Mouse (Mus musculus): ENCODE results near the gene Macrod2.

The Macrod2 gene

DNA sequence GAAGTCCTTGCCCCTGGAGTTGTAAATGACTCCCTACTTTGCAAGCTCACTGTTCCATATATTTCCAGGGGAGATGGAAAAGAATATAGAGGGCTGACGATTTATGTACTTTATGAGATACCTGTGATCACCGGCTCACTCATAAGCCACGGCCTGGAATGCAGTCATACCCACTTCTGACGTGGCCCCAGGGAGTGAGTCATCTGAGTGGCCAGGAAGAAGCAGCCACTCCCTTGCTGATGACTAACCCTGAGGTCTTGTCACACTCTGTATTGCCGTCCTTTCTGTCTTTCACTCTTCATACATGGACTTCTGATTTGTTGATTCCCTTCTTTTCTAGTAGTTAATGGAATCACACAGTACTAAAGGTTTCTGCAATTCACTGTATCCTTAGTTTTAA, 395.3 kb downstream of the Macrod2 start:
- DNase-seq (ENCODE audit: inconsistent ontology term), result peak; percentile 70

DNA sequence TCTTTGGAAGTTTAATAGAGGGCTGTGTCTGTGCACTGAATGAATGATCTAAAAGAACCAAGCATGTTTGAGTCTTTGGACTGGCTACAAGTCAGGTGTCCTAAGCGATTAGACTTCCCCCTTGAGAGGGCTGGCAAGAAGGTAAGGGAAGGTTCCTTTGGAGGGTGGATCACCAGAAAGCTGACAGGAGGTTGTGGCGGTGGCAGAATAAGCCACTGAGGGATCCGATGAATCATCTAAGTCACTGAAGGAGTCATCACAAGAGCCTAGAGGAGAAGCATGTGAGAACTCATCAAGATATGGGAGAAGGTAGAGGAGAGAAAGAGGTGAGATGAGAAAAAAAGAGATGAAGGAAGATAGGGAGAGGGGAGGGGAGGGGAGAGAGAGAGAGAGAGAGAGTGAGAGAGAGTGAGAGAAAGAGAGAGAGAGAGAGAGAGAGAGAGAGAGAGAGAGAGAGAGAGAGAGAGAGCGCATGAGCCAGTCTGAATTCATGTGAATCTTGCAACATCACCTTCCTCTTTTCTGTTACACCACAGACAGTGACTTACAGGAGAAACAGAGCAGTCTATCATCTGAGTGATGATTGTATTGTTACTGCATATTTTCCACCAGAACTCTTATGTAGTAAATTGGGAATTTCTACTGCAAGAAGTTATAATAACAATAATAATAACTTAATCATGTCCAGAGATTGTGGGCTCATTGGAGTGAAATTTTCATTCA, 398.9 kb downstream of the Macrod2 start:
- no peak for DNase-seq (ENCODE audit: inconsistent ontology term)

DNA sequence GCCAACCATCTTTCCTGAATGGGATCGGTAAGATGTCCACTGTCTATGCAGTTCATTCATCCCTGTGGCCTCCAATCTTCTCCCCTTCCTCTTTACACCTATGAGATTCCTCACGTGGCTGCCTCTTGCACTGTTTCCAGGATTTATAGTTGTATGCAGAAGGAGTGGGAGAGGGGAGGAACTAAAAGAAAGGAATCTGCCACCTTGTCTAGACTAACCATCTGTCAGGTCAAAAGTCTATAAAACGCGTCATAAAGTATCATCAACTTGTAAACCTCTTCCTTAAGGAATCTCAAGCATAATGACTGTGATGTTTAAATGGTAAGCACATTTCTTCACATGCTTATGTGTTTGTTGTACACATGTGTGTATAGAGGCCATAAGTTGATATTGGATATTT, 416.6 kb downstream of the Macrod2 start:
- DNase-seq (ENCODE audit: inconsistent ontology term), result no peak

DNA sequence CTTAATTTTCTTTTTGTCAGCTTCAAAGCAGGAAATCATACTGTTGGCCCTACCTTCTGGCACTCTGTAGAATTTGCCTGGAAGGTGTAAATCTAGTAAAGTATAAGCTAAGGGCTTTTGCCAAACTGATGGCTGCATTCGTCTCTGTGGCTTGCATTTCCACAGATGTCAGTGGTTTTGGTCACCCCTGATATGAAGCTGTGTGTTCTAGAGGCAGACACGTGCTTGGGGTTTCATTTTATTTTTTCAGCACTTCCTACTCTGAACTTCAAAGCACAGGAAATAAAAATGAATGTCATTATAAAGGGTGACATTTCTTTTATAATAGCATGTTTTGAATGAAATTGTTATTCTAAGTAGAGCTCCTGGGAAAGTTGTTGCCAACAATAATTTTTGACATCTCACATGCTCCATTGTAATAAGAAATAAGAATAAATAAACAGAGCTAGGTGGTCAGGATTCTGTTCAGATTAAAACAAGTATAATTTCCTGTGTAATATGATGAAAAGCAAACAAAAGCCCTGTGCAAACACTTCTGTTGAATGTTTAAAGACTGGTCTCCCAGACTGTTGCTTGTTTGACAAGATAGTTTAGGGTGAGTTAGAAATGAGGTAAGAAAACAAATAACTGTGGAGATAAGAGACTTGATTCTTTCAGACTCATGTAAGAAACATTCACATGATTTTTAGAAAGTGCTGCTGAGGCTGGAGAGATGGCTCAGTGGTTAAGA, 424.4 kb downstream of the Macrod2 start:
- DNase-seq (ENCODE audit: inconsistent ontology term), result no peak

DNA sequence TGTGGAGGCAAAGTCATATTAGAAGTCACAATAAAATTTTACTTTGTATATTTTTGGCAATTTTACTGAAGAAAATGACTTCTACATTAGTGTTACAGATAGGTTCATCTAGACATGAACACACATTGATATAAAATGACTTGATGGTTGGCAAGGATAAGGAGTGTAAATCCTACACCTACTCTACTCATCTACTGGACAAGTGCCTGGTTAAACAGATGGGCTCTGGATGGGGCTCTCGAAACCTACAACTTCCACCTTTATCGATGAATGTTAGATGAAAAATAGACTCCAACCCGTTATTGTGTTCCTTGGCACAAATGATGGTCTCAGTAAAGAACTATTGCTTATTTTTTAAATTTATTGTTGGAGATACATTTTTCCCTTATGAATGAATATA, 427.3 kb downstream of the Macrod2 start:
- DNase-seq (ENCODE audit: inconsistent ontology term), result no peak

DNA sequence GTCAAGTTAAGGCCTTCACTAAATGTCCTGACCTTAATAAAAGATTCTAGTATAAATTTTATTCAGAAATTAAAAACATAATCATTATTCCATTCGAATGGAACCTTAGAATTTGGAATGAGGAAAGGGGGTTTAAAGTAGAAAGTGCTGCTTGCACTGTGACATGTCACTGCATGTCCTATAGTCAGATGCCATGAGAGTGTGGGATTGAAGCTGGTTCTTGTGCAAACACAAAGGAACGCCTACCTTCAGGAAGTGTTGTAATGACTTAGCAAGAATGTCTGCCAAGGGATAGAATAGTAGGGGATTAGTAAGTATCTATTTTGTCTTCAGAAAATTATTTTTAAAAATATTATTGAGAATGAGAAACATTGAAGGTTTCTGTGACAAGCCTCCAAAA, 431.1 kb downstream of the Macrod2 start:
- DNase-seq (ENCODE audit: inconsistent ontology term), result no peak

DNA sequence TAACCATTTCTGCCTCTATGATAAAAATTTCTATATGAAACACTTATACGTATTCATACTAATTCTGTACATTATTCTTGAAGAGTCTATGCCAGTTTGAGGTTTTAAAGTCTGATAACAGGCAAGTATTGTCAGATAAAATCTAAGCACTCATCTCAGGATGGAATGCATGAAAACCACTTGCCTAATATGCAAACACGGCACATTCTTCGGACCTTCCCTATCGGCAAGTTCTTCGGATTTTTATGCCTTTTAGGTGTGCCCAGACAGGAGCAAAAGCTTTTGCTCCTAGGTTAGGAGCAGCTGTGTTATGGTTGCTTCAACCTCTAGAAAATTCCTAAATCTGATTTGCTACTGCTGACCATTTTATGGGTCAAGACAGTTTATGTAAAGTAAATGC, 433.8 kb downstream of the Macrod2 start:
- DNase-seq (ENCODE audit: inconsistent ontology term), result no peak

DNA sequence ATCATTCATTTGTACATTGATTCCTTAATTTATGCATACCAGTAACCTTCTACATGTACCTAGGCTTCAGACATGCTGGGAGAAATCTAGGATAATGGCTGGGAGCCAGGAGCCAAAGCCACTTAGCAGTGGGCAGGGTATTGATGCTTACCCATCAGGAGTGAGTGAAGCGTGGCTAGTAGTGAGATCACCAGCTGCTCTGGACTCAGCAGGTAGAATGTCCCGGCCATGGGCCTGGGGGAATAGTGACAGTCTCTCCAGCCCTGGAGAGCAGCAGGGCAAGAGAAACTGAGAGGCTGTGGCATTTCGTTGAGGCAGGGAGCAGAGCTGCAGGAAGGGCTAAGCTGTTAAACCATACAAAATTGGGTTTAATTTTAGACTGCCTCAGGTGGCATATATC, 435.0 kb downstream of the Macrod2 start:
- no peak for DNase-seq (ENCODE audit: inconsistent ontology term)

DNA sequence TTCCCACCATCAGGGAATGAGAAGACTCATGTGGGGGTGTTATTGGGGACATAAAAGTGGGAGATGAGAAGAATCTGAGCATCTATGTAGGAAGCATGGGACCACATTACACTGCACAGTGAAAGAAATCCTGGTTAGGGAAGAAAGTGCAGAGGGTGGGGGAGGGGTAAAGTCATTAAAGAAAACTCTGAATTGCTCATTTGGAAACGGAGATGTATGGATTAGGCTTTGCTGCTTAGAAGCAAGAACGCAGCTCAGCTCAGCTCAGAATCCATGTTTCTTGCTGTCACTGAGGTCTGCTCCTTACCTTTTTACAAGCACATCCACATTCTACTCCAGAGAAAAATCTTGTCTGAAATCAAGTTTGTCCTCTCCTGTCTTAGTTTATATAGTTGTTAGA, 444.3 kb downstream of the Macrod2 start:
- no peak for DNase-seq (ENCODE audit: inconsistent ontology term)

DNA sequence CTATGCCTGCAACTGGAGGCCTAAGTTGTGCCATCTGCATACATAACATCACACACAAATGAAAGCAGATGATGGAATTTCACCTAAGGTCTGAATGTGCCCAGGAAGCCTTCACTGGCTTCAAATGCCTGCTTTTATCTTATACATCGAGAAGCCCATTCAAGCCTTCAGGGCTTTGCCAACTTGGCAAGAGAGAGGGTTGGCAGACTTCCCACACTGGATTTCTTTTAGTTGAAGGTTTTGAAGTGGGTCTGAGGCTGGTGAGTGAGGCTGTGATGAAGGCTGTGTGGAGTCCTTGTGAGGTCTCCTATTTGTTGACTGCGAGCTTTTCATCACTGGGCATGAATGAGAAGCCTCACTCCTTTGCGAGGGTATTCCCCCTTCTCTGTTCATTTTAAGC, 444.8 kb downstream of the Macrod2 start:
- peak; percentile 66 for DNase-seq (ENCODE audit: inconsistent ontology term)

DNA sequence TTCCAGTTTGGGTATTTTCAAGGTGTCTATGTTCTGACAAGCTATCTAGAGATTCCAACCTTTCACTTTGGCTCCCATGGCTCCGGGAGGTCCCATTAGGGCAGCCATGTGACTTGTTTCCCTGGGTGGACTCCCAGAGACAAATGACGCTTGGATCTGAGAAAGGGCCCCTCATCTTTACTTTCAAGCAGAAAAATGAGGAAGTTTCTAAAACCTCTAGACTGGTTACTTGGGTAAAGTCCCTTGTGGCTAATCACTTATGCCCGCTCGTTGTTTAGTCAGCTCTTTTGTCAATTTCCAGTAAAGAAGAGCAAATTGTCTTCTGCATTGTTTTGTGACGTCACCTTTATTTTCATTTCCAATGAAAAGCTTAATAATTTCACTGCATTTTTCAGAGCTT, 448.9 kb downstream of the Macrod2 start:
- DNase-seq (ENCODE audit: inconsistent ontology term), result no peak

DNA sequence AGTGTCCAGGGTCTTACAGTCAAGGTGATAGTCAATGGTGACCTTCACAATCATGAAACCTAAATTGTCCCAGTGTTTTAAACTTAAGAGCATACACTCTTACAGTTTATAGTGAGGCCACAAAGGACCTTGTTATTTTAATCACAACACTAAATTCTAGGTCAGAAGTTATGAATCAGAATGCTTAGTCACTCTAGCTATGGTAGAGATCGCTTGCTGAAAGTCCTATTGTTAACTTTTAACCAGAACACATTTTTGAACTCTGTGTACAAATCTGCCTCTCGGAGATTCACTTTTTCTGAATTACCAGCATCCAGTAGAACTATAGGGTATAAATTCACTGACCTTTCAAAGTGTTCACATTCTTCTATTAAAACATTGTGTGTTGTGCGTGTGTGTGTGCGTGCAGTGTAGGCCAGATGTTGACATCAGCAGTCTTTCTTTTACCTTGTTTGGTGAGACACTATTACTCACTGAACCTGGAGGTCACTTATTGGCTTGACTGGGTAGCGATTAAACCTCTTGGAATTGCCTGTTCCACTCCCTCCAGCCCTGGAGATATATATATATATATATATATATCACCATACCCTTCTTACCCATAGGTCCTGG, 452.8 kb downstream of the Macrod2 start:
- DNase-seq (ENCODE audit: inconsistent ontology term), result peak; percentile 7

DNA sequence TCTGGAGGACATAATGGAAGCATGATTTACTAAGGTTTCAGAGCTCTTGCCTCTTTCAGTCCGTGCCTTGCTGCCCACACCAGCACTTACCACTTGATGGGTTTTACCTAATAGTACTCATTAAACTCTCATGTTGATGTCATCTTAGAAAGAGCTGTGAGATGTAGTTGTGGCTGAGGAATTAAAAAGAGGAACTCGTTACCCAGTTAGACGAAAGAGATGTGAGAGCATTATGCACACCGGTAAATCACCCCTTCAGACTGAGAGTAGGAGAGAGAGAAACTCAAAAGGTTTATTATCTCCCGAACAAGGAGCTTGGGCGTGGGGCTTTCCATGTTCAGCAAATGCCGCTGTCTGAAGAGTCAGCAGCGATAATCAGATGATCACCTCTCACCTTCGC, 458.4 kb downstream of the Macrod2 start:
- DNase-seq (ENCODE audit: inconsistent ontology term), result no peak

DNA sequence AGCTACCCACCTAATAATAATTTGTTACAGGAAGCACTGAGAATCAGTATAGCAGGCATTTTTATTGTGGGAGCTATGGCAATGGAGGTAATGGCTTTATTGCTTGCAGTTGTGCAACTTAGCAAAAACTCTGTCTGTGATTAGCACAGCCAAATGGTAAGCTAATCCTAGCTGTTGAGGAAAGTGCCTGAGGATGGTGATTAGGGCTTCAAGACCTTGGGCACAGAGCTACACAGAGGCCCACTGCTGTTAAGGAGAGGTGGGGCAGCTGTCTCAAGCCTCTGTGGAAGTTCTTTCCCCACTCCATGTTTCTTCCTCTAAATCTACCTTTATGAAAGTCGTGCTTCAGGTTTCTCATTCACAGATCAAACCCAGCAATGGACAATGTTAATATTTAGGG, 466.2 kb downstream of the Macrod2 start:
- no peak for DNase-seq (ENCODE audit: inconsistent ontology term)

DNA sequence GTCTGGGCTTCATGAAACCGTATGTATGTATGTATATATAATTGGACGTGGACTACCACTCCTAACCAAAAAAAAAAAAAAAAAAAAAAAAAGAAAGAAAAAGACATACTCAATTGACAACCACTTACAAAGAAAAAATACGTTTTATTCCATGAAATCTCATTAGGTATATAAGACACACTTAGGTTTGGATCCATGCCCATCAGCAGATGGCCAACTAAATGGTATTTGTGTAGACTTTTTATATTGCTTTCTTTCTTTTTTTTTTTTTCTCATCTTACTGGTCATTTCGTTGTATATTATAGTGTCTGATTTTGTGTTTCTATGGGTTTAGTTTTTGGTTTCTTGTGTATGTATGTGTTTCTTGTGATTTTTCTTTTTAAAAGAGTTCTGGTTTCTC, 467.6 kb downstream of the Macrod2 start:
- no peak for DNase-seq (ENCODE audit: inconsistent ontology term)

DNA sequence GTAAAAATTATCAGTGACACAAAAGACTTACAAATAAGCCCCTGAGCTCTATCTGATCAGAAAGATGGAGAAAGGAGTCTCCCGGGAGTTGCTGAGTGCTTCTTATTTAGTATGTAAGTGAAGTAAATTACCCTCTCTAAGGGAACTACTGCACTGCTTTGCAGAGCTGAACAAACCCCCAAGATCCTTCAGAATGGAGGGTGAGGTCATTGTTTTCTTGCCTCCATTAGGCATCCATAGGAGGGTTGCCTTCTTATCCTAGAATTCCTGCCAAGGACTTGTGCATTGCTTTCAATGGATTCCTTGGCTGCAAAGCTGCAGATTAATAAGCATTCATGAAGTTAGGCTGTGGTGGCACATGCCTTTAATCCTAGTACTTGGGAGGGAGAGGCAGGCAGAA, 470.5 kb downstream of the Macrod2 start:
- no peak for DNase-seq (ENCODE audit: inconsistent ontology term)

DNA sequence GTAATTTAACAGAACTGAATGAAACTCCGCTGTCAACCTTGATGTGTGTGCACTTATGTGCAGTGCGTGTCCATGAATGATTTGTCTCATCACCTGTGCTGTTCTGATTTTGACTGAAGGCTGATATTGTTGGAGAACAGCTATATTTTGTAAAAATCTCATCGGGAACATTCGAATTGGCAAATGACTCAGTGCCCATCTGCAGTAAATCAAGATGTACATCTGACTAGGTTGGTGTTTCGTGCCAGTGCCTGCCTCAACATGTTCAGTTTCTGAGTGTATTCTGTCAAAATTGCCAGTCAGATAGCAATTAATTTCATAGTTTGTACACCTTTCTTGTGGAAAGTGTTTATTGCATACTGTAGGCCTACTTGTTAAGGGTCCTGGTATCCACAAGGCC, 472.0 kb downstream of the Macrod2 start:
- DNase-seq (ENCODE audit: inconsistent ontology term), result no peak

DNA sequence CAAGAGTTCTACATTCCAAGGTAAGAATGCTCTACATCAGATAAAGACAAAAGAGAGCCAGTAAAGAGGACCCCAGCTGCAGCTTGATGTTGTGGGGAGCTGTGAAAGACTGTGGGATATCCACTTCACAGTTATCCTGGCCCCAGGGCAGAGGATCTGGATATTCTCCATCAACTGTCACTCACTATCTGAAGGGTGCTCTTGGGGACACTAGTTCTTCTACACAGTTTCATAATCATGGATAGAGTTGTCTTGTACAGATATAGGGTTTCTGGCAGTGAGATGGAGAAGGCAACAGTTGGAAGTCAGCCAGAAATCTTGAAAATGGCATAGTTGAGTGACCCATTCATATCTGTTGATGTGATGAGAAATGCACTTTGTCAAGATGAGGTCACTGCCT, 490.1 kb downstream of the Macrod2 start:
- DNase-seq (ENCODE audit: inconsistent ontology term), result no peak

DNA sequence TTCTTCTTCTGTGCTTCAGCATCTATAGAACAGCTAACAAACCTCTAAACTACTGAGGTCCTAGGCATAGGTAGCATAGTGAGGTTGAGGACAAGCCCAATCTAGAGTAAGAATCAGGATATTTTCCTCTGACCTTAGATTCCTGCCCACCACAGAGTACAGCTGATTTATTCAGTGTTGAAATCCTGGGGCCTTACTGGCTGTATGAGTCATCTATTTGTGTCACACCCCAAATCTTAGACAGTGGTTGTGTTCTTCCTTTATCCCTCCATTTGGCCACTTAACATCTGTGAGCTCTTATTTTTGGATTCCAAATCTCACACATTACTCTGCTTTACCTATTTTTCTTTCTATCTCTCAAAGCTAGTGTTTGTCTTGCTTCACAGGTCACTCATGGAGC, 495.6 kb downstream of the Macrod2 start:
- DNase-seq (ENCODE audit: inconsistent ontology term), result peak; percentile 55

DNA sequence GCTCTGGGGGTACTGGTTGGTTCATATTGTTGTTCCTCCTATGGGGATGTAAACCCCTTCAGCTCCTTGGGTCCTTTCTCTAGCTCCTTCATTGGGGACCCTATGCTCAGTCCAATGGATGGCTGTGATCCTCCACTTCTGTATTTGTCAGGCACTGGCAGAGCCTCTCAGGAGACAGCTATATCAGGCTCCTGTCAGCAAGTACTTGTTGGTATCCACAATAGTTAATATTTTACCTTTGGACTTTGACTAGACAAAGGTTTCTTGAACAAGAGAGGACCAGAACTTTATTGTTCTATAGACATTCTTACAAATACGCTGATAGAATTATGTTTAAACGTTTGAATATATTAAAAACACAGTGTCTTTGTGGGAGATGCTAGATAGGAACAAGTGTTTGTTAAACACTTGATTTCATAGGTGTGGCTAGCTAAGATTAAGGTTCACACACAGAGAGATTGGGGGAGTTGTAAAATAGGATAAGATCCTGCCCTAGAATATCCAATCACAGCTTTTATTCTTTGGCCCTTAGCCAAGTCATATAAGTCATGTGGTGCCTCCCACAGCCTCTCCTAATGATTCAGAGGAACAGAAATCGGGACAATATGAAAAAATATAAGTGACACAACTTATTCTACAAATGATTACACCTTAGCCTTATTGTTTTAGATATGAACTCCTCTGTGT, 501.4 kb downstream of the Macrod2 start:
- DNase-seq (ENCODE audit: inconsistent ontology term), result no peak

DNA sequence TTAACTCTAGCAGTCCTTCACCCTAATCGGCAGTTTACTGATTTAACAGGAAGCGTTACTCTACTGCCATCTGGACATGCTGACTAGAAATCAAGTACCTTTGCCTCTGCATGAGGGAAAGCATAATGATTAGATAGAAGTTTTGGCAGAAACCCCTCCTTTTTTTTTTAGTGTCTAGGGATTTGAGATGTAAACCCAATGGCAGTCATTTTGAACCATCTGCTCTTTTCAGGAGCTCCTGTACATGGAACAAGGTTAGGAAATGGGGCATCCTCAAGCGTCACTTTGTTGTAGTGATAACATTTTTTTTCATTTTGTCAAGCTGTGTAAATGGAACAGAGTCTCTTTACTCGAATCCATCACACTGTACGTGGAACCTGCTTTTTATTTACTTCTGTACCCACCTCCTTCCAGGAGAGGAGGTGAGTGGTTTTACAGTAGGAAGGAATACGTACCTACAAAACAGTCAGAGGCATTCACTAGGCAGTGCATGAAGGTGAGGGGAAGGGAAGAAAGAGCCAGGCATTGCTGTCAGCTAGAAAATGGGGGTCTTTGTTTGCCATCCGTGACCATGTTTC, 503.4 kb downstream of the Macrod2 start:
- DNase-seq (ENCODE audit: inconsistent ontology term), result no peak

DNA sequence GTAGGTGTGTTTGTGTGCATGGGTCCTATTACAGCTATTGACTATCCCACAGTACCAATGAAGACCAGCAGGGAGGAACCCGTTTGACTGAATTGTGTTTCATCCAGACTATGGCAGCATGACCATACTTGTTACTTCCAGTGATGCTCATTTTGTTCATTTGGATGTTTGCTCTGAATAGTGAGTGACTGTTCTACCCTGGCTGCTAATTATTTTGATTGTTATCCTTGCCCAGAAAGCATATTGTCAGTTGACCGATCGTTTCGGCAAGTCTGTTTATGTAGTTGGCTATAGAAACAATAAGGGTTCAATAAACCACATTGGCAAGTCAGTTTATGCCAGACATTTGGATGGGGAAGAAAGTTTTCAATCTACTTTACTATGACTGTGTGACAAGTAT, 510.2 kb downstream of the Macrod2 start:
- DNase-seq (ENCODE audit: inconsistent ontology term), result peak; percentile 72
